Mouse (Mus musculus) urinary bladder, postnatal 14 days (tissue): ENCODE measurements around the gene Phkg1.
"Not testable (repeated sequence)": the region's sequence is repeated elsewhere in the genome, so short reads cannot be mapped to it uniquely, and the experiment has no call there.

Source experiments
- DNase-seq: peaks from one replicate; pipeline ENCODE4 v3.0.0; 2021; ENCODE audit warnings: low spot score

The Phkg1 gene

GRCm38 (mm10) chr5:129907775-129908174, 9.4 kb upstream of the Phkg1 start:
- DNase-seq: no peak

GRCm38 (mm10) chr5:129895198-129896088, 2.9 kb downstream of the Phkg1 start, which contains the start of gene Zbed5:
Gene Zbed5 (plus strand): TSS chr5:129895723.
- peak; percentile 87 for DNase-seq

- DNase-seq: not testable (repeated sequence)
Observed at GRCm38 (mm10) chr5:129890390-129890789, 8.0 kb downstream of the Phkg1 start.

- DNase-seq: peak; percentile 92
Observed at GRCm38 (mm10) chr5:129886911-129887636, 11.3 kb downstream of the Phkg1 start, which contains the start of gene Chchd2. Gene Chchd2 (minus strand): TSS chr5:129887470.

DNA sequence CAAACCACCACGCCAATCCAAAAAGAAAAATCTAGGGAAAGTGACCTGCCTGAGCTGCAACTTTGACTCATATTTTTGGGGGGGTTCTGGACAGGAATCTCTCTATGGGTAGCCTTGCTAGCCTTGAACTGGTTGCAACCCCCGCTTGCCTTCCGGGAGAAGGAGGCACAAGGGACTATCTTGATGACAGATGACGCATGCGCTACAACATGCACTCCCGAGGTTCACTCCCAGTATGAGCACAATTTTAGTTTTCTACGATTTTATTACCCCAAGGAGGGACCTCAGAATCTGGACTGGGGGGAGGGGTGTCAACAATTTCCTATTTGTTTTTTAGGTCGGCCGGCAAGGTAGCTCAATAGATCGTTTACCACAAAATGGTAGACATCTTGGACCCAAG, 12.1 kb downstream of the Phkg1 start:
- DNase-seq: no peak

GRCm38 (mm10) chr5:129879888-129880287, 18.5 kb downstream of the Phkg1 start:
- no peak for DNase-seq

DNA sequence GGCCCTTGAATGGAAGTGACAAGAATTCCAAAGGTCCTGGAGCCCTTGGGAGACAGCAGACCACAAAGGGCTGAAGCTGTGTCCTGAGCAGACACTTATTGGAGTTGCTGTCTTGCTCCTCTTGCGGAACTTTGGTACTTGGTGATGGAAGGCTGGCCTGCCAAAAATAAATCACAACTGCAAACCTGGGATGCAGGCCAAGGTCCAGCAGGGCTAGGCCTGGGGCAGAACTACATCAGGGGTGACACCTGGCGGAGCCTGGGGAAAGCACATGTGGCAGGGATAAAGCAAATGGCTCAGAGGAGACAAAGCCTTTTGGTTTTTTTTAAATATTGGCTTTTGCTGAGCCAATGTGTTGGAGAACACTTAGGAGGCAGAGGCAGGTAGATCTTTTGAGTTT, 19.4 kb downstream of the Phkg1 start:
- peak; percentile 57 for DNase-seq

GRCm38 (mm10) chr5:129877731-129878455, 20.5 kb downstream of the Phkg1 start:
- DNase-seq: no peak

GRCm38 (mm10) chr5:129875098-129875497, 23.3 kb downstream of the Phkg1 start:
- DNase-seq: no peak

DNA sequence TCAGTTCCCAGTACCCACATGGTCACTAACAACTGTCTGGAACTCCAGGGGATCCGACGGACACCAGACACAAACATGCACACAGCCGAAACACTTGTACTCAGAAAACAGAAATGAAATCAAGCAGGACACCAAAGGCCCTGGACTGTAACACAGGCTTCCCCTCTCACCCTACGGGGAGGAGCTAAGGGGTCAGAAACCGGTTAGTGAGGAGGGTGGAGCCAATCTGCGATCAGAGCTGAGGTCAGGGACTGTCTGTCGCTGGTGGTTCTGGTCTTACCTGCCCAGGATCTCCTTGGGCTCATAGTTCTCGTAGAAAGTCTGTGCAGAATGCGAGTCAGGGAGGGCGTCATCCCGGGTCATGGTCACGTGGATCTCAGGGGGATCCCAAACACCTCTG, 24.4 kb downstream of the Phkg1 start:
- no peak for DNase-seq

GRCm38 (mm10) chr5:129871238-129871637, 27.1 kb downstream of the Phkg1 start:
- DNase-seq: no peak

GRCm38 (mm10) chr5:129869238-129869995, 28.9 kb downstream of the Phkg1 start:
- DNase-seq: no peak

GRCm38 (mm10) chr5:129865841-129866240, 32.5 kb downstream of the Phkg1 start:
- DNase-seq: no peak

DNA sequence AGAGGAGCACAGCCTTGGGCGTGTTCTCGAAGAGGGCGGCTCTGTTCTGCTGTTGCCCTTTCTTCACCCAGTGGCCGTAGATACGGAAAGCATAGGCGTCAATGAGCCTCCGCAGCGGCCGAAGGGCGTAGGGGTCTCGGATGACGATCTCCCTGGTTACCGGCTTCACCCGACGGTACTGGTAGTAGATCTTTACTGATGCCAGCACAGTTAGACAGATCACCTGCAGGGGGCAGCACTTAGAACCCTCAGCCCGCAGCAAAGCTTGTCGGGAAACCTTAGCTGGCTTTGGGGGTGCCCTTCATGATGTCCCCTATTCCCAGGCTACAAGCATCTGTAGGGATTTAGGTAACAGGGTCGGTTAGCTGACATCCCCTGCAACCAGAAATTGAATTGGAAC, 33.9 kb downstream of the Phkg1 start:
- peak; percentile 24 for DNase-seq

GRCm38 (mm10) chr5:129862325-129862724, 36.0 kb downstream of the Phkg1 start:
- DNase-seq: no peak

DNA sequence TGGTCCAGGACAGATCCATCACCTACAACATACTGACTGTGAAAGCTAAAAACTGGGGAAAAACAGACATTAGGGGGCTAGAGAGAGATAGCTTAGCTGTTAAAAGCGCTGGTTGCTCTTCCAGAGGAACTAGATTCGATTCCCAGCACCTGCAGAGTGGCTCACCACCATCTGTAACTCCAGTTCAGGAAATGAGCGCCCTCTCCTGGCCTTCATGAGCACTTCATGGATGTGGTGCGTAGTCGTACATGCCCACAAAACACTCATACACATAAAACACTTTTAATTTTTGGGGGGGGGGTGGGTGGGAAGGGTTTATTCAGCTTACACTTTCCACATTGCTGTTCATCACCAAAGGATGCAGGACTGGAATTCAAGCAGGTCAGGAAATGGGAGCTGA, 41.9 kb downstream of the Phkg1 start:
- DNase-seq: no peak

DNA sequence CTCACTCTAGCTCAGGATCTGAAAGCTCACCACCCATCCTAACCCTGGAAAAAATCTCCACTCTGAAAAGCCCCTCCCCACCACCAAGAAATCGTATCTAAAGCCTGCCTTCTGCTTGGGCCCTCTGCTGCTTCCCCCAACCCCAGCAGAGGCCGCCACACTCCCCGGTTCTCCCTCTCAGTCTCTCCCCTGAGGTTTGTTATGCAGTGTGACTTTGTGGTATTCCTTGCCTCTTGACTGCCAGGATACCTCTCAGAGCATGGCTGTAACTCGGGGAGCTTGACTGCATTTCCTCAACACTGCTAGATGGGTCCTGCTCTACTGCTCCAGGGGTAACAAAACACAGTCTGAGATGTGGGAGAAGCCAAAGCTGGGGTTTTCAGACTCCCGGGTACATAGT, 43.2 kb downstream of the Phkg1 start:
- no peak for DNase-seq

- DNase-seq: no peak
Observed at GRCm38 (mm10) chr5:129847558-129847820, 50.9 kb downstream of the Phkg1 start.

- DNase-seq: peak; percentile 95
Observed at GRCm38 (mm10) chr5:129846752-129847557, 51.4 kb downstream of the Phkg1 start, which contains the start of gene Sumf2. Gene Sumf2 (plus strand): TSS chr5:129846986.

DNA sequence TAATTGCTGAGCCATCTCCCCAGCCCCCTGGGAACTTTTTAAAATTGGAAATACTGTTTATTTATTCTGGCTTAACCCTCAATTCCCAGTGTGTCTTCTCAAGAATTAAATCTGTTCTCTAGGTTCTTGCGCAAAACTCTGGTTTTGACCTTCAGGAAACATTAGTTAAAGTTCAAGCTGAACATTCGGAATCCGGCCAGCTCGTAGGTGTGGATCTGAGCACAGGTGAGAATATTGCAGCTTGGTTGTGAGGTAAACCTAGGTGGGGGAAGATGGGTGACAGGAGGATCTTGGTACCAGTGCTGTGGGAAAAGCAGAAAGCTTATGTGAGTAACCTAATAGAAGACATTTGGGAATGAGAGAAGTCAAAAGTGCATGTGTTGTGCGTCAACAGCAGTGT, 53.5 kb downstream of the Phkg1 start:
- no peak for DNase-seq
